Mouse (Mus musculus) stomach, postnatal 0 days (tissue): ENCODE measurements around the gene Mst1r. TPM values are rescaled to one million over a fixed set of nuclear protein-coding genes. Genes with fewer than 3 reads are reported as not detected.
A peak's percentile ranks its signal among the peaks of the same experiment; 100 is the strongest.

Experiments
- ATAC-seq: fragments of 200-750 bp; cut with Nextera tagmentation; 2 replicates; pipeline ENCODE4 v1.8.0; 2017; ENCODE audit not compliant: low FRiP score, low TSS enrichment
- DNase-seq: peaks from one replicate; pipeline ENCODE4 v3.0.0-alpha.2; 2016; ENCODE audit warnings: low spot score
- H3K27ac ChIP-seq: fragments of 300-500 bp; sonication (generic); replicated peaks from 2 replicates; pipeline ENCODE4 v1.5.1; 2014; ENCODE audit warnings: mild to moderate bottlenecking, control low read depth
- H3K27me3 ChIP-seq: fragments of 300-500 bp; sonication (generic); 2 replicates; pipeline ENCODE4 v1.6.1; 2014; ENCODE audit warnings: low read length; ENCODE audit not compliant: control insufficient read depth, insufficient read depth
- H3K36me3 ChIP-seq: fragments of 300-500 bp; sonication (generic); 2 replicates; pipeline ENCODE4 v1.6.1; 2014; ENCODE audit warnings: low read length, mixed read lengths; ENCODE audit not compliant: control insufficient read depth, insufficient read depth
- H3K4me1 ChIP-seq: fragments of 300-500 bp; sonication (generic); replicated peaks from 2 replicates; pipeline ENCODE4 v1.6.1; 2014; ENCODE audit warnings: antibody characterized with exemption; ENCODE audit not compliant: control insufficient read depth, insufficient read depth
- H3K4me2 ChIP-seq: fragments of 300-500 bp; sonication (generic); replicated peaks from 2 replicates; pipeline ENCODE4 v1.6.1; 2014; ENCODE audit warnings: low read depth, mild to moderate bottlenecking, control low read depth, moderate library complexity
- H3K4me3 ChIP-seq: fragments of 300-500 bp; sonication (generic); 2 replicates; pipeline ENCODE4 v1.5.1; 2014; ENCODE audit warnings: low read depth, low read length, control low read depth
- H3K9ac ChIP-seq: fragments of 300-500 bp; sonication (generic); 2 replicates; pipeline ENCODE4 v1.6.1; 2014; ENCODE audit warnings: mild to moderate bottlenecking, low read length, control low read depth, mixed read lengths
- H3K9me3 ChIP-seq: fragments of 300-500 bp; sonication (generic); 2 replicates; pipeline ENCODE4 v1.6.1; 2016; ENCODE audit warnings: low read length; ENCODE audit not compliant: control insufficient read depth
- CTCF ChIP-seq: IDR thresholded peaks from 2 replicates; pipeline ENCODE4 v1.5.1; 2016; ENCODE audit warnings: antibody characterized with exemption, low read depth, mild to moderate bottlenecking, moderate library complexity
- EP300 ChIP-seq: optimal IDR thresholded peaks from 2 replicates; pipeline ENCODE3; 2016; ENCODE audit warnings: antibody characterized with exemption
- WGBS: fragments of 180-500 bp; shearing (Covaris S2); extraction: QIAGEN DNeasy Blood & Tissue Kit; methylation state at CpG from one replicate; pipeline ENCODE4 v1.1.7; 2014; 5-methylcytosine and 5-hydroxymethylcytosine counted together
- polyA plus RNA-seq: library from polyadenylated mRNA; unstranded; fragments of >200 nt; fragmentation: Nextera tagmentation; extraction: Ambion mirVana; gene quantifications from 2 replicates; pipeline ENCODE4 v1.2.1, GENCODE M21; 2015

Gene Mst1r
- polyA plus RNA-seq, 1 experiment from 2014 or later: 10.6 TPM

GRCm38 (mm10) chr9:107898563-107898962, 8.1 kb upstream of the Mst1r start:
- TF ChIP-seq CTCF: no peak
- TF ChIP-seq EP300: no peak
- ATAC-seq (no peak), DNase-seq (no peak)
- no peak overlapping the region for H3K9ac ChIP-seq
- no peaks in the 10 kb centered on the region for H3K27me3 ChIP-seq
- H3K4me2 ChIP-seq: no peak overlapping the region
- 88% methylated on average over 10 of the region's 10 CpGs for WGBS
- no peaks in the 10 kb centered on the region for H3K4me1 ChIP-seq
- no peaks in the 10 kb centered on the region for H3K9me3 ChIP-seq
- no peak overlapping the region for H3K4me3 ChIP-seq
- peaks cover 6% of the 10 kb centered on the region; the same call in 1 of the 2 replicates for H3K36me3 ChIP-seq
- no peak overlapping the region for H3K27ac ChIP-seq

GRCm38 (mm10) chr9:107899855-107900254, 6.8 kb upstream of the Mst1r start:
- DNase-seq (no peak), ATAC-seq (no peak)
- no peak for TF ChIP-seq CTCF
- no peak for TF ChIP-seq EP300
- no peaks in the 10 kb centered on the region for H3K27me3 ChIP-seq
- H3K4me1 ChIP-seq: no peaks in the 10 kb centered on the region
- H3K4me3 ChIP-seq: no peak overlapping the region
- H3K9ac ChIP-seq: no peak overlapping the region
- no peak overlapping the region for H3K4me2 ChIP-seq
- WGBS: 77% methylated on average over 12 of the region's 12 CpGs
- H3K27ac ChIP-seq: no peak overlapping the region
- no peaks in the 10 kb centered on the region for H3K9me3 ChIP-seq
- peaks cover 6% of the 10 kb centered on the region; the same call in 1 of the 2 replicates for H3K36me3 ChIP-seq

GRCm38 (mm10) chr9:107900840-107901626, 5.6 kb upstream of the Mst1r start:
- peak; percentile 81 for TF ChIP-seq CTCF
- TF ChIP-seq EP300: no peak

GRCm38 (mm10) chr9:107901627-107901914, 5.1 kb upstream of the Mst1r start:
- WGBS: 37% methylated on average over 17 of the region's 17 CpGs
- Histone ChIP-seq H3K9me3 (no peaks in the 10 kb centered on the region), H3K4me2 (peak overlapping the region; percentile 37; the same call in 1 of the 2 replicates), H3K4me1 (peaks cover 9% of the 10 kb centered on the region; the same call in 1 of the 2 replicates), H3K4me3 (0 out of 2 replicates have a peak overlapping the region, but pooled peaks have one; percentile 10), H3K9ac (no peak overlapping the region), H3K27ac (no peak overlapping the region), H3K27me3 (no peaks in the 10 kb centered on the region), H3K36me3 (peaks cover 6% of the 10 kb centered on the region; the same call in 1 of the 2 replicates)
- TF ChIP-seq EP300 (no peak), CTCF (no peak)
- ATAC-seq (no peak), DNase-seq (no peak)

More at GRCm38 (mm10) chr9:107900840-107901626, 5.6 kb upstream of the Mst1r start:
- ATAC-seq: peak; percentile 50
- 23% methylated on average over 44 of the region's 44 CpGs for WGBS
- no peaks in the 10 kb centered on the region for H3K27me3 ChIP-seq
- H3K4me2 ChIP-seq: peak overlapping the region; percentile 37
- peak; percentile 91 for DNase-seq
- H3K27ac ChIP-seq: no peak overlapping the region
- peaks cover 4% of the 10 kb centered on the region; the same call in 1 of the 2 replicates for H3K4me1 ChIP-seq
- peaks cover 6% of the 10 kb centered on the region; the same call in 1 of the 2 replicates for H3K36me3 ChIP-seq
- no peak overlapping the region for H3K9ac ChIP-seq
- H3K9me3 ChIP-seq: no peaks in the 10 kb centered on the region
- H3K4me3 ChIP-seq: peak overlapping the region; percentile 10; the same call in 1 of the 2 replicates

- WGBS: 0% methylated on average over 4 of the region's 4 CpGs
- H3K9ac ChIP-seq: no peak overlapping the region
- peaks cover 9% of the 10 kb centered on the region; the same call in 1 of the 2 replicates for H3K4me1 ChIP-seq
- H3K4me2 ChIP-seq: no peak overlapping the region
- H3K36me3 ChIP-seq: peaks cover 2% of the 10 kb centered on the region; the same call in 1 of the 2 replicates
- ATAC-seq (peak; percentile 8; the same call in 1 of the 2 replicates), DNase-seq (peak; percentile 90)
- H3K9me3 ChIP-seq: no peaks in the 10 kb centered on the region
- H3K27ac ChIP-seq: peak overlapping the region; percentile 96
- peak; percentile 47 for TF ChIP-seq EP300
- TF ChIP-seq CTCF: peak; percentile 99
- H3K4me3 ChIP-seq: no peak overlapping the region
- H3K27me3 ChIP-seq: no peaks in the 10 kb centered on the region
These were observed 1.9 kb upstream of the Mst1r start for GRCm38 (mm10) chr9:107904726-107905125.
